ENCODE assay signal across 8 mouse cellular contexts in the genomic region with DNA sequence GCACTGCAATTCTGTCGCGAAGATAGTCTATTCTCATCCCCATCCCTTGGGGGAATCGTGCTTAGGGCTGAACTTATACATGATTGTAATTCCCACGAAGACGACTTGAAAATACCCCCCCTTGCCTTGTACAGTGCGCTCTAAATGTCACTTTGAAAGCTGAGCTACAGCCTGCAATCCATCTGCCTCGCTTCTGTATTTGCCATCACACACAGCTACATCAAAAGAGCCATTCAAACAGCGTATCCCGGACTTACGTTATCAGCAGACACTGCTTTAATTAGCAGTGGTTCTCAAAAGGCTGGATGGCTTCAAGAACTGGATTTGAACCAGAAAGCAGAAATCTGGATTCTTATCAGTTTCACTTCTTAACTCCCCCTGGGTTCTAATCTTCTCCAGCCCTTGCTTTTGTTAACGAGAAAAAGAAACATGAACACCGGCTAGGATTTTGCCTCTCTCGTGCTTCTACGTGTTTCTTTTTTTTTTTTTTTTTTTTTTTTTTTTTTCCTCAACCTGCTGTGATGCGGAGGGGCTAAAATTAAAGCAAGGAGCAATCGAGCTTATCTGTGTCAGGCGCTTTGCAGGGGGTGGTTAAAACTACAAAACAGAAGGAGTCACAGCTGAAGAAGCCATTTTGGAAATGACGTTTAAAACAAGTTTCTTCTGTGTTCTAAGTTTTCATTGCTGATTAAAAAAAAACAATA. TPM values are rescaled to one million over a fixed set of nuclear protein-coding genes. Genes with fewer than 3 reads are reported as not detected.
DNase-seq lines count a peak whose midpoint lies in the region.

No protein-coding gene starts in this region.

- DNase-seq in lung, postnatal 10 days = peak; percentile 10
- DNase-seq in lung, postnatal 14 days = no peak
- DNase-seq in frontal cortex, postnatal 10 days (ENCODE audit: low spot score in 2 of 2) = peak; percentile 21 to 42
- DNase-seq in layer of hippocampus, postnatal 25 days (ENCODE audit: extremely low spot score in 1 of 2, low spot score in 1 of 2) = peak; percentile 20 to 30
- DNase-seq in retina, embryonic 14.5 days (ENCODE audit: low spot score) = peak; percentile 27
- DNase-seq in urinary bladder, postnatal 25 days (ENCODE audit: low spot score) = no peak
- no peak for DNase-seq in thymus, postnatal 14 days
- no peak for DNase-seq in adrenal gland, postnatal 10 days

RNA-seq across cellular contexts. Expression of gene Mlip, which starts 12.5 kb away (rescaled TPM):
- total RNA-seq in layer of hippocampus, postnatal 25 days (2021) = 10 to 100 TPM; 41.8 to 57.7 TPM
- 10 to 100 TPM in 1 of 2 experiments, 1 to 10 TPM in 1; 2.7 to 12.7 TPM for total RNA-seq in adrenal gland, postnatal 10 days (2021)

Comparison
In these comparisons a context has a peak if more than half of its experiments do, and no peak if none do; other contexts are left out.
1. DNase-seq: peak in lung, postnatal 10 days (single experiment), frontal cortex, postnatal 10 days (2 of 2), layer of hippocampus, postnatal 25 days (2 of 2) and retina, embryonic 14.5 days (single experiment); none in lung, postnatal 14 days (single experiment), urinary bladder, postnatal 25 days (single experiment), thymus, postnatal 14 days (single experiment) and adrenal gland, postnatal 10 days (single experiment).